Mouse (Mus musculus): ENCODE results near the gene Clstn1. TPM values are rescaled to one million over a fixed set of nuclear protein-coding genes. Genes with fewer than 3 reads are reported as not detected.

The Clstn1 gene
- polyA plus RNA-seq, 2 experiments, result 1.3 to 1.4 TPM

DNA sequence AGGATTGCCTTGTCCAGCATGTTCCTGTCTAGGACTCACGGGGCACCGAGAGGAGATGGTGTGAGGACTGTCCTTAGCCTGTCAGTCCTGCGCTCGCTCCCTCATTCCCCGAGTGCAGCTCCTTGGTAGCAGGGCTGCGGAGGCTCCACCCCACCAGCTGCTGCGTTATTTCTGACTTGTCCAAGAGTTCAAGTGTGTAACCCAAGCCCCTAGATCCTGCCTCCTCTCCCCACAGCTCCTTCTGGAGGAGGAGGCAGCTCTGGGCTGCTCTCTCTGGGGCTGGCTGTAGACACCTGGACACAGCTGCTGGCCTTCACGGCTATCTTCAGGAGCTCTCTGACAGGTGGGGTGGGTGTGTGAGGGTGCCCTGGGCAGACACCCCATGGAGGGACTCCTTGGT, 41.4 kb upstream of the Clstn1 start:
- ATAC-seq (ENCODE audit: insufficient read depth) (no peak), DNase-seq (ENCODE audit: low read depth in 3 of 3, low spot score in 3 of 3) (no peak)
- Histone ChIP-seq H3K4me1 (replicated peaks; ENCODE audit: control insufficient read depth in 2 of 2, insufficient read depth in 2 of 2, low read length in 1 of 2) (no peaks in the 10 kb centered on the region), H3K9ac (replicated peaks) (no peak overlapping the region), H3K4me2 (ENCODE audit: low read depth) (no peak overlapping the region), H3K27ac (no peak overlapping the region), H3K9me3 (ENCODE audit: control insufficient read depth, low read length) (no peaks in the 10 kb centered on the region), H3K4me3 (ENCODE audit: insufficient read depth in 1 of 2, low read depth in 2 of 2, low read length in 2 of 2) (no peak overlapping the region), H3K27me3 (ENCODE audit: control insufficient read depth, insufficient read depth, low read length) (no peaks in the 10 kb centered on the region), H3K36me3 (replicated peaks; ENCODE audit: control insufficient read depth, insufficient read depth, low read depth) (no peaks in the 10 kb centered on the region)
- TF ChIP-seq CTCF (IDR thresholded peaks at IDR 0.05; ENCODE audit: low read depth), result no peak
- TF ChIP-seq EP300 (IDR thresholded peaks at IDR 0.05; ENCODE audit: low read depth), result no peak
- WGBS (ENCODE audit: insufficient replicate concordance), result 81% methylated on average over 8 of the region's 8 CpGs

DNA sequence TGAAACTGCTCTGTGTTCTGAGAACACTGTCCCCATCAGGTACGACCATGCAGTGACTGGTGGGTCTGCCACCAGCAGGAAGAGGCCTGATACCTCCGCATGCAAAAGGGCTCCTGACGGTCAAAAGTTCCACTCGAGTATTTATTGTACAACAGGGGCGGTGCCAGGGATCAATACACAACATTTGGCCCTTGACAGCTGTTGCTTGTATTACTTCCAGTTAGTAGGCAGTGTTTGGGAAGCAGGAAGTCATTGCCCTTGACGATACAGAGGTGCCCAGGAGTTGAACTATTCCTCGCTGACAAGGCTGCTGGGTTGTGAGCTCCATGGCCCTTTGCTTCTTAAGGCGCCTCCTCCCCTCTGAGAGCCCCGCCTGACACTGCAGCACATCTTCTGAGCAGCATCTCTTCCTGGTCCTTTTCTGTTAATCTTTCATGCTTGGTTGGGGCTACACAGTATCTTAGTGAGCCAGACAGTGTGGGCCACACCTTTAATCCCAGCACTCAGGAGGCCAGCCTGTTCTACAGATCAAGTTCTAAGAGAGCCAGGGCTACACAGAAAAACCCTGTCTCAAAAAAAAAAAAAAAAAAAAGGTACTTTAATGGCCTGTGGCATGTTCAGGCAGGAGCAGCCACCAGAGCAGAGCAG, 39.3 kb upstream of the Clstn1 start:
- TF ChIP-seq EP300 (IDR thresholded peaks at IDR 0.05; ENCODE audit: low read depth), result no peak
- no peak for TF ChIP-seq CTCF (IDR thresholded peaks at IDR 0.05; ENCODE audit: low read depth)
- H3K27ac ChIP-seq, result no peak overlapping the region
- no peak overlapping the region for H3K4me2 ChIP-seq (ENCODE audit: low read depth)
- ATAC-seq (ENCODE audit: insufficient read depth), result peak; percentile 64
- H3K9me3 ChIP-seq (ENCODE audit: control insufficient read depth, low read length), result no peaks in the 10 kb centered on the region
- no peak overlapping the region for H3K9ac ChIP-seq (replicated peaks)
- no peak overlapping the region for H3K4me3 ChIP-seq (ENCODE audit: insufficient read depth in 1 of 2, low read depth in 2 of 2, low read length in 2 of 2)
- 63% methylated on average over 9 of the region's 9 CpGs for WGBS (ENCODE audit: insufficient replicate concordance)
- DNase-seq (ENCODE audit: low read depth in 3 of 3, low spot score in 3 of 3), result peak in 2 of 3 experiments; percentile 40 to 42
- no peaks in the 10 kb centered on the region for H3K27me3 ChIP-seq (ENCODE audit: control insufficient read depth, insufficient read depth, low read length)
- H3K4me1 ChIP-seq (replicated peaks; ENCODE audit: control insufficient read depth in 2 of 2, insufficient read depth in 2 of 2, low read length in 1 of 2), result no peaks in the 10 kb centered on the region
- no peaks in the 10 kb centered on the region for H3K36me3 ChIP-seq (replicated peaks; ENCODE audit: control insufficient read depth, insufficient read depth, low read depth)

DNA sequence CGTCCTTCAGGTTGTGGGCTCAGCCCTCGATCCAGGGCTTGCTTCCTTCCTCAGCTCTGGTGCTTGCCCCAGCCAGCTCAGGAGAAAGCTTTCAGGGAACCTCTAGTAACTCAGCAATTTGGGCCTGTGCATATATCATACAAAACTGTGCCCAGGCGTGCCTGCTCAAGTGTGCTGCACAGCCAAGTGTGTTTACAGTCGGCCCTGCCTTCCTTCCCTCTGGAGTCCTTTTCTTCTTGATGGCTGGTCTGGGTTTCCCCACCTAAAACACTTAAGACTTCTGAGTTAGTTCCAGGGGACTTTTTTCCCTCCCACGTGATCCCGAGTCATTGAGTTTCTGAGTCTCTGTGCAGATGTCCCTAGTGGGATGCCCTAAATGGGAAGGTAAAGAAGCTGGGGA, 38.7 kb upstream of the Clstn1 start:
- no peak overlapping the region for H3K27ac ChIP-seq
- no peaks in the 10 kb centered on the region for H3K36me3 ChIP-seq (replicated peaks; ENCODE audit: control insufficient read depth, insufficient read depth, low read depth)
- no peak overlapping the region for H3K4me3 ChIP-seq (ENCODE audit: insufficient read depth in 1 of 2, low read depth in 2 of 2, low read length in 2 of 2)
- H3K27me3 ChIP-seq (ENCODE audit: control insufficient read depth, insufficient read depth, low read length), result no peaks in the 10 kb centered on the region
- WGBS (ENCODE audit: insufficient replicate concordance), result 64% methylated on average over 6 of the region's 6 CpGs
- ATAC-seq (ENCODE audit: insufficient read depth), result no peak
- TF ChIP-seq EP300 (IDR thresholded peaks at IDR 0.05; ENCODE audit: low read depth), result no peak
- TF ChIP-seq CTCF (IDR thresholded peaks at IDR 0.05; ENCODE audit: low read depth), result no peak
- no peak overlapping the region for H3K4me2 ChIP-seq (ENCODE audit: low read depth)
- H3K4me1 ChIP-seq (replicated peaks; ENCODE audit: control insufficient read depth in 2 of 2, insufficient read depth in 2 of 2, low read length in 1 of 2), result no peaks in the 10 kb centered on the region
- DNase-seq (ENCODE audit: low read depth in 3 of 3, low spot score in 3 of 3), result no peak
- no peak overlapping the region for H3K9ac ChIP-seq (replicated peaks)
- H3K9me3 ChIP-seq (ENCODE audit: control insufficient read depth, low read length), result no peaks in the 10 kb centered on the region

DNA sequence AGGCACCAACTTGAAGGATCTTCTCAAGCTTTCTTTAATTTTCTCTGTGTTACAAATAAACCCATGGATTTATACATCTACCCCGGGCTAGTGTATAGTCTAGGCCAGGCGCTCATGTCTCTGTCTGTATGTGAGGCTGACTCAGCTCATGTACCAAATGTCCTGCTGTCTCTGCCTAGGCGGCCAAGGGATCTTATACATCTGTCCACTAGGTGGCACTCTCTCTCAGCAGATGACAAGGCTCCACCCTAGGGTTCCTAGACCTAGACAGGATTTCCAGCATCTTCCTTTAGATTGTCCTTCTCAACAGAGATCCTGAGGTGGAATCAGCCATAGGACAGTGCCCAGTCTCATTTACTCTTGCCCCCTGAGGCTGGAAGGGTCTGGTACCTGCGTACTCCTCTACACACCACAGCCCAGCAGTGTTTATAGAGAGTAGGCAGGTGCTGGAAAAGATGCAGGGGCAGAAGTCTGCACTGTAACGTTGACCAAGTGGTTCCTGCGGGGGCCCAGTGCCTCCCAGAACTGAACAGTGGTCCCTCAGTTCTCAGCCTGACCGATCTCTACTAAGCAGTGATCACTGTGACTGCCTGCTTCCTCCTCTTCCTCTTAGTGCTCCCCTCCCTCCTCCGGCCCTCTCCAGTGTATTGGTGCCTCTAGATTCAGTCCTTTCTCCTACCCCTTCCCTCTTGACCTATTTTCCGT, 36.9 kb upstream of the Clstn1 start:
- no peaks in the 10 kb centered on the region for H3K9me3 ChIP-seq (ENCODE audit: control insufficient read depth, low read length)
- no peaks in the 10 kb centered on the region for H3K36me3 ChIP-seq (replicated peaks; ENCODE audit: control insufficient read depth, insufficient read depth, low read depth)
- no peaks in the 10 kb centered on the region for H3K4me1 ChIP-seq (replicated peaks; ENCODE audit: control insufficient read depth in 2 of 2, insufficient read depth in 2 of 2, low read length in 1 of 2)
- no peak for ATAC-seq (ENCODE audit: insufficient read depth)
- no peak overlapping the region for H3K4me2 ChIP-seq (ENCODE audit: low read depth)
- WGBS (ENCODE audit: insufficient replicate concordance), result 37% methylated on average over 9 of the region's 9 CpGs
- no peaks in the 10 kb centered on the region for H3K27me3 ChIP-seq (ENCODE audit: control insufficient read depth, insufficient read depth, low read length)
- H3K27ac ChIP-seq, result no peak overlapping the region
- H3K4me3 ChIP-seq (ENCODE audit: insufficient read depth in 1 of 2, low read depth in 2 of 2, low read length in 2 of 2), result no peak overlapping the region
- peak; percentile 49 to 55 (median 53) for DNase-seq (ENCODE audit: low read depth in 3 of 3, low spot score in 3 of 3)
- TF ChIP-seq CTCF (IDR thresholded peaks at IDR 0.05; ENCODE audit: low read depth), result peak; percentile 92
- no peak for TF ChIP-seq EP300 (IDR thresholded peaks at IDR 0.05; ENCODE audit: low read depth)
- H3K9ac ChIP-seq (replicated peaks), result no peak overlapping the region

DNA sequence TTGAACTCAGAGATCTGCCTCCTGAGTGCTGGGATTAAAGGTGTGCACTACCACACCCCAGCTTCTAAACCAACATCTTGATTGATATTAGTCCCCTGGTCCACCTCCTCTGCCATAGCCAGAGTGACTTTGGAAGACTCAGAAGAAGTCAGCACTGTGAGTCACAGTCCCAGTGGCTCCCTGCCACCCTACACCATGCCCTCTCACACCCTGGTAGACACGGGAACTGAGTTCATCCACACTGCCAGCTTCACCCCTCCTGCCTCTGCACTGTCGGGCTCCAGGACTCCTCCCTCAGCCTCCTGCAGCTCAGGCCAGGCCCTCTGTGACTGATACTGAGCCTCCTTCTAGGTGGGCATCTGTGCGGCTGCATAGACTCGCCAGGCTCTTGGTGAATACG, 35.4 kb upstream of the Clstn1 start:
- ATAC-seq (ENCODE audit: insufficient read depth), result no peak
- Histone ChIP-seq H3K27ac (no peak overlapping the region), H3K27me3 (ENCODE audit: control insufficient read depth, insufficient read depth, low read length) (no peaks in the 10 kb centered on the region), H3K4me2 (ENCODE audit: low read depth) (no peak overlapping the region), H3K4me3 (ENCODE audit: insufficient read depth in 1 of 2, low read depth in 2 of 2, low read length in 2 of 2) (no peak overlapping the region), H3K9me3 (ENCODE audit: control insufficient read depth, low read length) (no peaks in the 10 kb centered on the region), H3K4me1 (replicated peaks; ENCODE audit: control insufficient read depth in 2 of 2, insufficient read depth in 2 of 2, low read length in 1 of 2) (no peaks in the 10 kb centered on the region), H3K9ac (replicated peaks) (no peak overlapping the region), H3K36me3 (replicated peaks; ENCODE audit: control insufficient read depth, insufficient read depth, low read depth) (no peaks in the 10 kb centered on the region)
- TF ChIP-seq EP300 (IDR thresholded peaks at IDR 0.05; ENCODE audit: low read depth) (no peak), CTCF (IDR thresholded peaks at IDR 0.05; ENCODE audit: low read depth) (no peak)
- 67% methylated on average over 5 of the region's 5 CpGs for WGBS (ENCODE audit: insufficient replicate concordance)
- DNase-seq (ENCODE audit: low read depth in 3 of 3, low spot score in 3 of 3), result no peak

Data from liver, embryonic 14.5 days (tissue).